Mouse (Mus musculus): ENCODE measurements around the gene Gm13288.
A peak's percentile ranks its signal among the peaks of the same experiment; 100 is the strongest.

- TF ChIP-seq CTCF (IDR thresholded peaks at IDR 0.05), result peak; percentile 61
- no peak for TF ChIP-seq EP300 (IDR thresholded peaks at IDR 0.05)
Observed at GRCm38 (mm10) chr4:88822995-88823394, 17.7 kb downstream of the Gm13288 start.
